Mouse (Mus musculus) lung, postnatal 0 days (tissue): ENCODE data around the gene Ephb2. TPM values are rescaled to one million over a fixed set of nuclear protein-coding genes. Genes with fewer than 3 reads are reported as not detected.

Source experiments
- ATAC-seq: fragments of 200-750 bp; cut with Nextera tagmentation; 2 replicates; pipeline ENCODE4 v1.8.0; 2017; ENCODE audit warnings: moderate library complexity
- DNase-seq: peaks from one replicate; pipeline ENCODE4 v3.0.0-alpha.2; 2016; ENCODE audit warnings: low spot score
- H3K27ac ChIP-seq: fragments of 300-500 bp; sonication (generic); 2 replicates; pipeline ENCODE4 v1.5.1; 2014; ENCODE audit warnings: antibody characterized with exemption, mild to moderate bottlenecking, low read length, mixed read lengths
- H3K27me3 ChIP-seq: fragments of 300-500 bp; sonication (generic); replicated peaks from 2 replicates; pipeline ENCODE4 v1.6.1; 2014; ENCODE audit warnings: low read length, mixed read lengths; ENCODE audit not compliant: insufficient read depth
- H3K36me3 ChIP-seq: fragments of 300-500 bp; sonication (generic); 2 replicates; pipeline ENCODE4 v1.6.1; 2014; ENCODE audit warnings: low read length, mixed read lengths; ENCODE audit not compliant: insufficient read depth
- H3K4me1 ChIP-seq: fragments of 300-500 bp; sonication (generic); 2 replicates; pipeline ENCODE4 v1.6.1; 2014; ENCODE audit warnings: antibody characterized with exemption, low read depth, low read length, mixed read lengths; ENCODE audit not compliant: insufficient read depth
- H3K4me2 ChIP-seq: fragments of 300-500 bp; sonication (generic); replicated peaks from 2 replicates; pipeline ENCODE4 v1.6.1; 2014; ENCODE audit warnings: low read depth, mild to moderate bottlenecking, low read length, moderate library complexity, mixed read lengths
- H3K4me3 ChIP-seq: fragments of 300-500 bp; sonication (generic); 2 replicates; pipeline ENCODE4 v1.5.1; 2014; ENCODE audit warnings: low read depth, low read length
- H3K9ac ChIP-seq: fragments of 300-500 bp; sonication (generic); replicated peaks from 2 replicates; pipeline ENCODE4 v1.6.1; 2014; ENCODE audit warnings: low read depth, mild to moderate bottlenecking
- H3K9me3 ChIP-seq: fragments of 300-500 bp; sonication (generic); 2 replicates; pipeline ENCODE4 v1.6.1; 2016; ENCODE audit warnings: low read length, mixed read lengths
- CTCF ChIP-seq: IDR thresholded peaks from 2 replicates; pipeline ENCODE4 v1.5.1; 2016; ENCODE audit warnings: antibody characterized with exemption, mild to moderate bottlenecking
- EP300 ChIP-seq: IDR thresholded peaks from 2 replicates; pipeline ENCODE4 v1.6.1; 2016; ENCODE audit warnings: antibody characterized with exemption, mild to moderate bottlenecking, control low read depth
- WGBS: fragments of 180-500 bp; shearing (Covaris S2); extraction: QIAGEN DNeasy Blood & Tissue Kit; methylation state at CpG from one replicate; pipeline ENCODE4 v1.1.7; 2014; 5-methylcytosine and 5-hydroxymethylcytosine counted together
- polyA plus RNA-seq: library from polyadenylated mRNA; unstranded; fragments of >200 nt; fragmentation: Nextera tagmentation; extraction: Ambion mirVana; gene quantifications from 2 replicates; pipeline ENCODE4 v1.2.1, GENCODE M21; 2015

Ephb2 gene
- polyA plus RNA-seq, 1 experiment from 2014 or later, result 0.63 TPM

- H3K4me2 ChIP-seq, result no peak overlapping the region
- TF ChIP-seq CTCF, result no peak
- TF ChIP-seq EP300, result no peak
- H3K4me3 ChIP-seq, result no peak overlapping the region
- no peak for DNase-seq
- no peaks in the 10 kb centered on the region for H3K36me3 ChIP-seq
- ATAC-seq, result no peak
- H3K9me3 ChIP-seq, result no peaks in the 10 kb centered on the region
- H3K27ac ChIP-seq, result no peak overlapping the region
- no peak overlapping the region for H3K9ac ChIP-seq
- H3K4me1 ChIP-seq, result peaks cover 6% of the 10 kb centered on the region; the same call in 1 of the 2 replicates
- H3K27me3 ChIP-seq, result peaks cover 17% of the 10 kb centered on the region
- WGBS, result 35% methylated on average over 7 of the region's 7 CpGs
Measured at GRCm38 (mm10) chr4:136638230-136638750, 197.5 kb downstream of the Ephb2 start.

DNA sequence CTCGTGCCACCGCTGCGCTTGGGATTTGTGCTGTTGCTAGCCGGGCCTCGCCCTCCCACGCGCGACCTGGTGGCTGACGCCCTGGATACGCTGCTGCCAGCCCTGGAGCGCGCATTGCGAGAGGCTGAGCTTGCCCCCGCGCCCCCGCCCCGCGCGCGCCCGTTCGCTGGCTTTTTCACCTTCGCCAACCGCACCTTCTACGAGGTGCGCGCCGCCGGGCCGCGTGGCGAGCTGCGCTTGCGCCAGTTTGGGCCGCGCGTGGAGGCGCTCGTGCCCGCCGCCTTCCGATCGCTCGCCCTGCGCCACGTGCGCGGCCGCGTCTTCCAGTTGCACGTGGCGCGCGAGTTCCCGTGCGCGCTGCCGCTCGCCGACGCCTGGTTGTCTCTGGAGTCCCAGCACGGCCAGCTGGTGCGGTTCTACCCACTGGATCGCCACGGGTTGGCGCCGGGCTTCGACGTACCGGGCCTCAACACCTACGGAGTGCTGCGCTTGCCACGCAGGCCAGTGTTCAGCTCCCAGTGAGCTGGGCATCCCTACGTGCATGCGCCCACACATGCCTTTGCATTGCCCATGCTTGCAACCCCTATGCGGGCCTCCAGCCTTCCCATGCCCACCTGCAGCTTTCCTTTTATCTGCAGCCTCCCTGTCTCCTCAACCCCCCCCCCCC, 198.1 kb downstream of the Ephb2 start:
- peak overlapping the region; percentile 37 for H3K4me3 ChIP-seq
- DNase-seq (no peak), ATAC-seq (no peak; the same call in 1 of the 2 replicates)
- H3K9ac ChIP-seq, result no peak overlapping the region
- peak overlapping the region; percentile 67 for H3K4me2 ChIP-seq
- TF ChIP-seq CTCF (no peak), EP300 (no peak)
- H3K27ac ChIP-seq, result no peak overlapping the region
- H3K36me3 ChIP-seq, result no peaks in the 10 kb centered on the region
- peaks cover 6% of the 10 kb centered on the region; the same call in 1 of the 2 replicates for H3K4me1 ChIP-seq
- 3% methylated on average over 72 of the region's 76 CpGs for WGBS
- H3K9me3 ChIP-seq, result no peaks in the 10 kb centered on the region
- peaks cover 17% of the 10 kb centered on the region for H3K27me3 ChIP-seq

- ATAC-seq, result no peak
- no peak overlapping the region for H3K9ac ChIP-seq
- peaks cover 6% of the 10 kb centered on the region; the same call in 1 of the 2 replicates for H3K4me1 ChIP-seq
- WGBS, result 17% methylated on average over 37 of the region's 37 CpGs
- no peak overlapping the region for H3K27ac ChIP-seq
- TF ChIP-seq CTCF (no peak), EP300 (no peak)
- peak overlapping the region; percentile 67 for H3K4me2 ChIP-seq
- no peaks in the 10 kb centered on the region for H3K36me3 ChIP-seq
- H3K4me3 ChIP-seq, result peak overlapping the region; percentile 37
- no peak for DNase-seq
- no peaks in the 10 kb centered on the region for H3K9me3 ChIP-seq
- peaks cover 17% of the 10 kb centered on the region for H3K27me3 ChIP-seq
Measured at GRCm38 (mm10) chr4:136636983-136637562, 198.7 kb downstream of the Ephb2 start.

DNA sequence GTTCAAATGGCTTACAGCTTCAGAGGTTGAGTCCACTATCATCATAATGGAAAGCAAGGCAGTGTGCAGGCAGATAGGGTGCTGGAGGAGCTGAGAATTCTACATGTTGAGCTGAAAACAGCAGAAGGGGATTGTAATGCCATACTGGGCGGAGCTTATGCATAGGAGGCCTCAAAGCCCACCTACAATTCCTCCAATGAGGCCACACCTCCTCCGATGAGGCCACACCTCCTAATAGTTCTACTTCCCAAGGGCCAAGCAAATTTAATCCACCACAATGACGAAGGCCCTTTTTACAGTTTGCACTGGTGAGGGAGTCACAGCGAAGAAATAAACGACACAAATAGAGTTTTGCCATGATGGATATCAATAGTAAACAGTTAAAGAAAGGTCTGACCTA, 199.3 kb downstream of the Ephb2 start:
- no peak overlapping the region for H3K4me2 ChIP-seq
- H3K36me3 ChIP-seq, result no peaks in the 10 kb centered on the region
- H3K9ac ChIP-seq, result no peak overlapping the region
- ATAC-seq (no peak), DNase-seq (no peak)
- peaks cover 17% of the 10 kb centered on the region for H3K27me3 ChIP-seq
- H3K27ac ChIP-seq, result no peak overlapping the region
- TF ChIP-seq CTCF, result no peak
- no peak for TF ChIP-seq EP300
- no peak overlapping the region for H3K4me3 ChIP-seq
- H3K9me3 ChIP-seq, result no peaks in the 10 kb centered on the region
- peaks cover 6% of the 10 kb centered on the region; the same call in 1 of the 2 replicates for H3K4me1 ChIP-seq
- WGBS, result 55% methylated on average over 5 of the region's 5 CpGs

- Histone ChIP-seq H3K4me1 (peaks cover 6% of the 10 kb centered on the region; the same call in 1 of the 2 replicates), H3K4me2 (no peak overlapping the region), H3K27me3 (peaks cover 17% of the 10 kb centered on the region), H3K9me3 (no peaks in the 10 kb centered on the region), H3K27ac (no peak overlapping the region), H3K9ac (no peak overlapping the region), H3K36me3 (no peaks in the 10 kb centered on the region), H3K4me3 (no peak overlapping the region)
- ATAC-seq (no peak), DNase-seq (no peak)
- TF ChIP-seq EP300 (no peak), CTCF (peak; percentile 19; the same call in 1 of the 2 replicates)
Measured at GRCm38 (mm10) chr4:136635995-136636394, 199.8 kb downstream of the Ephb2 start.

GRCm38 (mm10) chr4:136631237-136631994, 204.4 kb downstream of the Ephb2 start:
- DNase-seq (no peak), ATAC-seq (no peak)
- Histone ChIP-seq H3K4me2 (no peak overlapping the region), H3K4me3 (no peak overlapping the region), H3K27me3 (peaks cover 3% of the 10 kb centered on the region), H3K9ac (no peak overlapping the region), H3K9me3 (no peaks in the 10 kb centered on the region), H3K4me1 (no peaks in the 10 kb centered on the region), H3K36me3 (no peaks in the 10 kb centered on the region), H3K27ac (no peak overlapping the region)
- WGBS, result 74% methylated on average over 11 of the region's 11 CpGs
- TF ChIP-seq EP300 (no peak), CTCF (no peak)
